Mouse (Mus musculus) frontal cortex, postnatal 10 days (tissue): ENCODE results near the gene Emilin1.

Source experiments
- DNase-seq, 2 experiments: peaks; one replicate each; pipeline ENCODE4 v3.0.0; 2022; ENCODE audit warnings: low spot score in 2 of 2, mixed read lengths in 1 of 2

Emilin1 gene

DNA sequence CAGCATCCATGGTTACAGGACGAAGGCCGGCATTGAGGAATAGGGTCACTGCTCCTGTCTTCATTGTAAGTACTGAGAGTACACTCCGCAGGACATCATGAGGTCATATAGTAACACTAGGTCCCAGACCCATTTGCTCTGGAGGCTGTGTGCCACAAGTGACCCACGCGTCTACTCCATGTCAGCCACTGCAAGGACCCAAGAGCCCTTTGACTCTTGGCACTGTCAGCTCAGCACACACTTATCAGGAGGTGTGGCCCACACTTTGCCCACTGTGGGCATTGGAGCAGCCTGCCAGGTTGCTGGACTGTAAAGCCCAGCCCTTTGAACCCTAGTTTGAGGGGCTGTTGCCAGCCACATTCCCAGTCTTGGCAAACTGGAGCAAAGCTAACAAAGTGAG is 12.0 kb downstream of the Emilin1 start:
- no peak for DNase-seq

DNA sequence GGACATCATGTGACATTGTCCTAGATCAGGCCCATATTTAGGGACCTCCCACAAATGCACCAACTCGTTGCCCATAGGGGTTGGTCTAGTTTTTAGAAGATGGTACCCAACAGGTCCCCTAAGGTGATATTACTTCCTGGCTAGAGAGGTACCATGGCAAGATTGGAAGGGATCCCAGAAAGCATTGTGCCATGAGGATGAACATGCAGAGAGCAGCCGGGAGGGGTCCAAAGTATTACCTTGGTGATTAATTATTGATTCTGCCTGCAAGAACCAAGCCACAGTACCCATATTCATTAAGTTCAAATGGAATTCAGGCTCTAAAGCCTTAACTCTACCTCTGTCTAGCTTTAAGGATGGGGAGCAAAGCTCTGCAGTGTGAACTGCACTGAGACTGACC is 12.9 kb downstream of the Emilin1 start:
- DNase-seq = no peak

DNA sequence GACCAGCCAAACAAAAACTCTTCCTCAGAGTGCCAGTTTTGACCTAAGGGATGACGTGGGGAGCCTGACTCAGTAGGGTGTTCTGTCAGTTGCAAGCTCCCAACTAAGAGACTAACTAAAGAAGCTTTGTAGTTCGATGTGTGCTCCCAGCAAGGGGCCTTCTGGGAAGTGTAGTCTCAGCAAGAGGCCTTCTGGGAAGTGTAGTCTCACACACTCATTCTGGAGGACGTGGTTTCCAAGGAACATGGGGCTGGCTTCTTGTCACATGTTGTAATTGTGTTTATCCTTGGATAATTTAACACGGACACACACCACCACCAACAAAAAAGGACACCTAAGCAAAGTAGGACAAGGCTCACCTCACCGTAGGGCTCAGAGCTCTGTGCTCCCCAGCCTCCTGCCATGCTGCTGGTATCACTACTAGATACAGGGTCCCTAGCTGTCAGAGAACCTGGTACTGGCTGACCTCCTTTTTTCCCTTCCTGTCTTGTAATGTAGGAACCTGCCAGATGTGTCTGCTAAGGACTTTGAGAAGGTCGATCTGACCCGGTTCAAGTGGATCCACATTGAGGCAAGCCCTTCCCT is 14.8 kb downstream of the Emilin1 start:
- DNase-seq = peak in 1 of 2 experiments; percentile 31

DNA sequence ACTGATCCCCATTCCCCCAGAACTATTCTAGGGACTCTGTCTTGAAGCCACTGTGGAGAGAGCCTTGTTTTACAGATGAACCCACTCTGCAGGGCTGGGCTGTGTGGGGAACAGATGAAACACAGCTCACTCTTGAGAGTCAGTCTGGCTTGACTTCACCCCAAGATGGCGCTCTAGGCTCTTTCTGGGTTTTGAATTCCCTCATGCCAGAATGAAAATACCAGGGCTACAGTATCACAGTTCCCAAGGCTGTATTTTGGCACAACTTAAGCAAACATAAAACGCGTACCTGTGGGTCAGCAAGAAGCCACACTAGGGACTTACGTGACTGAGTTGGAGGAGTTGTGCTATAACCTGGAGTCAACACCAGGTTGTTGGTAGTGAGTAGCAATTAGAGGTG is 16.9 kb downstream of the Emilin1 start:
- peak in 1 of 2 experiments; percentile 75 for DNase-seq

DNA sequence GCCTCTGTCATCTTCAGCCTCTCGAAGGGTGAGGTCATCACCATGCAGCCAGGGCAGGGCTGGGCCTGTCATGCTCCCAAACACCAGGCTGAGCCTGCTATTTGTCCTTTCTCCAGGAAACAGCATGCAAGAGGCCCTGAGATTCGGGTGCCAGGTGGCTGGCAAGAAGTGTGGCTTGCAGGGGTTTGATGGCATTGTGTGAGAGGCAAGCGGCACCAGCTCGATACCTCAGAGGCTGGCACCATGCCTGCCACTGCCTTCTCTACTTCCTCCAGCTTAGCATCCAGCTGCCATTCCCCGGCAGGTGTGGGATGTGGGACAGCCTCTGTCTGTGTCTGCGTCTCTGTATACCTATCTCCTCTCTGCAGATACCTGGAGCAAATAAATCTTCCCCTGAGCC is 17.6 kb downstream of the Emilin1 start:
- DNase-seq = no peak

DNA sequence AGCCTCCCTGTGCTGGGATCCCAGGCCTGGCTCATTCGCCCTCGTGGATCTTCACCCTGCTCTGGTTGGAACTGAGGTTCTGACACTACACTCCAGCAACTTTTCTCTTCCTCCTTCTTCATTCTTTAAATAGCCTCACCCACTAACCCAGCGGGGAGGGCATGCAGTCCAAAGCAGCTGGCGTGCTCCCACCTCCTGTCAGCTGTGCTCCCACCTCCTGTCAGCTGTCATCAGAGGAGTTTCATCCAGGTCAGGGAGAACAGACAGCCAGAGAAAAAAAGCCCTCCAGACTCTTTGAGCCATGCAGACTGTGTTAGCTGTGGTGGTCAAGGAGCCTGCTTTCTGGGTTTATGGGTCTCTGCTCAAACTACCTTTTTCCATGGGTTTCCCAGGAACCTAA is 18.2 kb downstream of the Emilin1 start:
- DNase-seq = no peak

DNA sequence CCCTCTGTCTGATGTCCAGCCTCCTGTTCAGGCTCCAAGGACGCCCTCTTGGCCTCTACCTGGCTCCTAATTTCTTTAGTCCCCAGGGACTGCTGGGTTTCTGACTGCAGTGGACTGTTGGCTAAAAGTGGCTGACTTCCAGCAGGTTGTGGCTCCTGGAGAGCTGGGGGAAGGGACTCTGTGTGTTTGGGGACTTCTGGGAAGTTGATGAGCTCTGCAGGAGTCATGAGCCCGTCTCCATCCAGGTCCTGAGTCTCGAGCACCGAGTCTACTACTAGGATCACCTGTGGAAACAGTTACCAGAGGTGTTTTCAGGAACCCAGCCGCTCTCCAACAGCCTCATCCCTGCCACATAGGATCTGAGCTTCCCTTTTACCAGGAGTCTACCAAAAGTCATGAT is 20.5 kb downstream of the Emilin1 start:
- no peak for DNase-seq

DNA sequence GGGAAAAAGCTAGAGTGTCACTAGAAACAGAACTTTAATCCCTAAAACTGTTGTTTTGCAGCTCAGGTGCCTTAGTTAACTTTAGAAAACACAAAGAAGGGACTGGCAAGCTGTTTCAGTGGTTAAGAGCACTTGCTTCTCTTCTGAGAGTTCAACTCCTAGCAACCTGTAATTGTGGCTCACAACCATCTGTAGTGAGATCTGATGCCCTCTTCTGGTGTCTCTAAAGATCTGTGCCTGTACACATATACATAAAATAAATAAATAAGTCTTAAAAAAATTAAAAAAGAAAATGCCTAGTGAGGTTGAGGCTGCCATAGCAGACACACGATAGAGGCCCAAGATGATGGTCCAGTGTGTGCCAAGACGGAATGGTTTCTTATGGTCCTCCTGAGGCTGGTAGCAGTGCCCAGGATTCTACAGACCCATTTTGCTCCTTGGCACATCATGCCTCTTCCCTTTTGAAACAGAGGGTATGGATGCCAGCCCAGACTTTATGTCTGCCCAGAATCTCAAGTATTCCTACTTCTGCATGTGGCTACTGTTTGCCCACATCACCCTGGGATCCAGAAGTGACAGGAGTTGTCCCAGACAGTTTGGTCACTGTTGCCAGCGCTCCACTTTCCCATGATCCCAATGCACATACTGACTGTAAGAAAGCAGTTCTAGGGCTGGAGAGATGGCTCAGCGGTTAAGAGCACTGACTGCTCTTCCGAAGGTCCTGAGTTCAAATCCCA is 21.7 kb downstream of the Emilin1 start:
- DNase-seq = peak in 1 of 2 experiments; percentile 9

DNA sequence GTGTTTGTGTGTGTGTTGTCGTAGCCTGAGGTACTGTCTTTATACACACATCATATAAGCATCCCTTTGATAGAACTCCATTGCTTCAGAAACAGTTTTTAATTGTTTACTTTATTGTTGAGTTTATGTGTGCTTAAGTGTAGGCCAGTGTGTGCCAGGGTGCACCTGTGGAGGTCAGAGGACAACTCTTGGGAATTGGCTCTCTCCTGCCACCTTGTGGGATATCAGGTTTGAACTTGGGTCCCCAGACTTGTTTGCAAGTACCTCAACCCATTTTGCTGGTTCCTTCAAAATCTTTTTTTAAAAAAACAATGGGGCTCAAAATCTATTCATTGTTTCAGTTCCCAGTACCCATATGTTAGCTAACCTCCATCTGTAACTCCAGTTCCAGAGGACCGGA is 29.8 kb downstream of the Emilin1 start:
- DNase-seq = no peak

DNA sequence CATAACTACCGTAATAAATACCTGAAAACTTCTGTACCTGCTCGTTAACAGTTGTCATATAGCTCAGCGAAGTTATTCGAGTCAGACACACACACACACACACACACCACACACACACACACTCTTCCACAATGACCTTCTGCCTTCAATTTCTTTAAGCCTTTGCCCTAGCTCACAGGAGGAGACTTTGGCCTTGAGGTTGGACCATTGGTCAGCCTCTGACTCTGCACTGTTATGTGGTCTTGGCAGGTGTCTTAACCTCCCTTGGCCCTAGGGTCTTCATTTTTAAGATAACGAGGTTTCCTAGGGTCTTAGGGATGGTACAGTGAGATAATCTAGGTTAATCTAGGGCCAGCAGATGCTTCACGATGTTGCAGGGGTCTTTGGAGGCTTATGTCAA is 31.1 kb downstream of the Emilin1 start:
- no peak for DNase-seq

DNA sequence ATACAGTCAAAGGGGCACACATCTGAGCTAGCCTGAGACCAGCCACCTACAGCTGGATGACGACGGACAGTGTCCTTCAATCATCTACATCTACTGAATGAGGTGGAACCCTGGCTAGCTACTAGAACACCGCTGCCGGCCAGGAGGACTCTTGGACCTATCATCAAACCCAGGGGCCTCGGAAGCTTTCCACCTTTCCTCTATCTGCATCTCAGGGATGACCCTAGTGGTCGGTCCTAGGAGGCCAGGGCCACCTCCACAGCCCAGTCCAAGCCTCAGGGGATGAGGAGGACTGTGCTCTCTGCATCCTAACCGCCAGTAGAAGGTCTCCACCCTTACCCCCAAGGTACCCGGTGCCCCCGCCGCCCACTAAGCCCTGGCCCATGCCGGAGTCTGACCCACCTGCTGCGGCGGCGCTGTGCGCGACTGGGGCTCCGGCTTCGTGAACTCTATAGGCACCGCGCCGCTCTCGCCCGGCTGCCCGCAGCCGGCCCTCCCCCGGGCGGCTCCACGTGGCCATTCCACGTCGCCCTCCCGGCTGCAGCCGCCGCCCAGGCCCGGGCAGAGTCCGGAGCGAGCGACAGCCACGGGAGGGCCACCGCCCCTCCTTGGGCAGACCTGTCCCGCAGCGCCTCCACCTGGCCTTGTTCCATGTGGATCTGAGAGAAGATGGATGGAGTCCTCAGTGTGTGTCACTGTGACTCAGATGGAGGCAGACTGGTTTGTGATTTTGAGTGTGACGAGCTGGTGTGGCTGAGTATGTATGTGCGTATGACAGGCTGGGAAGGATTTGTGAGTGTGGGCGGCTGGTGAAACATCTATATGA is 32.0 kb downstream of the Emilin1 start, which contains the start of gene Cgref1:
Gene Cgref1, minus strand, starts transcription at position 636 of the 826 bp plus-strand sequence.
- DNase-seq = peak; percentile 66 to 68

DNA sequence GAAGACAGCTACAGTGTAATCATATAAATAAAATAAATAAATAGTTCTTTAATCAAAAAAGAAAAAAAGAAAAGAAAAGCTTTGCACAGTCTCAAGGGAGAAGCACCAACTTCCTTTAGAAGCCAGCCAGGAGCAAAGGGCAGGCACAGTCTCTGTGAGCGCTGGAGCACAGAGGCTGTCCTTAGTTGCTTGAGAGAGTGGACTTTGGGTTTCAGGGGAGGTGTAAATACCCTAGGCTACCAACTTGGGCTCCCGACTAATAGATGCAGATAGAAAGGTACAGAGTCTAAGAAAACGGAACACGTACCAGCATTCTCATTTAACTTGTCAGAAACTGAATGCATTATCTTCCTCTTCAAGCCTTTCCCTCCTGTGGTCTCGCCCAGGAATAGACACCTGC is 35.4 kb downstream of the Emilin1 start:
- DNase-seq = no peak

DNA sequence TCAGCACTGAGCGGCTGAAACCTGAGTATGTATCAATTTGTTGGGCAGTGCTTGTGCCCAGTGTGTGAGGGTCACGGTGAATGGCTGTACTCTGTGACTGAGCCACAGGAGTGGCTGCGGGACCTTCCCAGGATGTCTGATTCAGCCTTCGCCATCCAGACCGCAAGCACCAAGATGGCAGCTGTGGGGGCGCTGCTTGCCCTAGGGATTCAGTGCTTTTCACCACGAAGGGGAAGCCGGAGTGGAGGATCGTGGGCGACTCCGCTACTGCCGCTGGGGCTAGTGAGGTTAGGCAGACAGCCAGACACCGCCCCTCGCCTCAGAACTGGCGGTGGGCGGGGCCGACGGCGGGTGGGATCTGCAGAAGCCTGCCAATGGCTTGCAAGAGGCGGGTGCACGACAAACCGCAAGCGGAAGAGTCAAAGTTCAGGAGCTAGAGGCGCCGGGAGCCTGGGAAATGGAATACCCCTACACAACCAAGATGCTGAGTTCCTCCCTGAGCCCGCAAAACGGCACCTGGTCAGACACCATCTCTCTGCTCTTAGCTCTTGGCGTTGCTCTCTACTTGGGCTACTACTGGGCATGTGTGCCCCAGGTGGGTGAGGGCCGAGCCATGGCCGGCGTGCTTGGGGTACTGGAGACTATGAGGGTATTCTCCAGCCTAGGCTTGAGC is 36.6 kb downstream of the Emilin1 start:
- DNase-seq = peak; percentile 91 to 95

DNA sequence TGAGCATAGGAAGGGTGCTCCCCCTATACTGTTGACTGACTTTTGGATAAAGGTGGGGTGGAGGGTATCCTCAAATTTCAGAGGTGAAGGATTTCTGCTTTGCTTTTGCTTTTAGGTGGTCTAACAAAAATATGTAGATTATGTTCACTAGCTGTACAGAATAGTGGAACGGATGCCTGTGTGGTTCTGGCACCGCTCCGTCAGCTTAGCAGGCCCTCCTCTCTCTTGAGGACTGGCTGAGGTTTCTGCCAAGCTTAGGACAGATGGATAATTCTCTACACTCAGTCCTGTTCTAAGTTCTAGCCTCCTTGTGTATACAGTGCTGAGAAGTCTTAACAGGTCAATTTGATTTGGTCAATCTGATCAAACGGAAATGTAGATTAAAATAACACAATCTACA is 37.2 kb downstream of the Emilin1 start:
- no peak for DNase-seq

DNA sequence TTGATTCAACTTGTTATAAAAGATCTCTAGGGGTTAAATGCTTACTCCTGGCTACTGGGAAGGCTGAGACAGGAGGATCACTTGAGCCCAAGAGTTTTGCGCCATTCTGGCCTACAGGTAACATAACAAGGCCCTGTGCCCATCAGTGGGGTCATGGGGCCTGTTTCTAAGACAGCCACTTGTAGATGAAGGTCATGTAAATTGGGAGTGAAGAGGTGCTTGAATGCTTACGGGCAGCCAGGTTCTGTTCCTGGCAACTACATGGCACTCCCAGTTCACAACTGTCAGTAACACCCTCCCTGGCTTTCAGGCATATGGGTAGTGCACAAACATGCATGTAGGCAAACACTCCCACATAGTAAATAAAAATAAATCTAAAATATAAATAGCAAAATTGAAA is 37.7 kb downstream of the Emilin1 start:
- peak in 1 of 2 experiments; percentile 13 for DNase-seq

DNA sequence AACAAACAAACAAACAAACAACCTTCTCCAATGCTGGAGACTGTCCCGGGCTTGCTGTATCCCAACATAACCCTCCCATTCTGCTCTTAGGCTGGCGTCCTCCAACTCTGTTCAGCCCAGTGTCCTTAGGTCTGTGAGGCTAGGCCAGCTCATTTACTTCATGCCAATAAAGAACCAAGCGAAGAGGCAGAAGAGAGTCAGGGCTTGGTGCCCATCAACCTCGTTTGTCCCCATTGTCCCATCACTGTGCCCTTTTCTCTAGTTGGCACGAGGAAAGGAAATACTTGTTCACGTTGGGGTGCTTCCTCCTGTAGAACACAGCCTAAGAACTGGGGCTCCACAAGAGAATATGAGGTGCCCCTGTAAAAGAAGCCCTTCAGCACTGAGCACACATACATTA is 38.5 kb downstream of the Emilin1 start:
- DNase-seq = peak in 1 of 2 experiments; percentile 19

DNA sequence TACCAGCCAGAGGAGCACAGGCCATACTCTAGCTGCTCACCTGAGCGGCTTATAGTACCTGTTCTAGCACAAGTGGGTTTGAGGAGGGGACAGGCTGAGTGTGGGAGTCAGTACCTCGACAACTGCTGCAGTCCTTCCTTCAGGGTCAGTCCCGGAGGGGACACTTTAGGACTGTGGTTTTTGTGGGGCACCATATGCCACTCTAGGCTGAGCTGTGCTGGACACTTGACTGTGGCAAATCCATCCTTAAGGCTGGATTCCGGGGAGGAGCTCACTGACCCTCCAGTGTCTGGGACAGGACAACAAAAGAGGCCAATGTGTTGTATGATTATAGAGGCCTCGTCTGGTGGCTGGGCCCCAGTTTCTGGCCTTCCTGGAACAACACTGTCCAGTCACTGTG is 39.3 kb downstream of the Emilin1 start:
- no peak for DNase-seq

DNA sequence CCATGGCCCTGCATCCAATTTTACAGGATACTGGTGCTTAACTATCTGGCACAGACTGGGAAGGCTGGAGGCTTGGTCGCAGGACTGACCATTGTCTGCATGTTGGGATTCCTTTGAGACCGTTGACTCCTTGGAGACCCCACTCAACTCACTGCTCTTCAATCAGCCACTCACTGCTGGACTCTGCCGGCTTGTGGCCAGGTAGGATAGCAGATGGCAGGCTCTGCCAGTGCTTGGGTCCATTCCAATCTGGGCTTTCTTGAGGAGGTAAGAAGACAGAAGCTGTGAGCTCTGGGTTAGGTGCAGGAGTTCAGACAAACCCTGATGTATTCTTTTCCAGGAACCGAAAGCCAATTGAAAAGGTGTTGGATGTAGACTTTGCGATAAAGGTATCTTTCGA is 40.9 kb downstream of the Emilin1 start:
- DNase-seq = no peak

DNA sequence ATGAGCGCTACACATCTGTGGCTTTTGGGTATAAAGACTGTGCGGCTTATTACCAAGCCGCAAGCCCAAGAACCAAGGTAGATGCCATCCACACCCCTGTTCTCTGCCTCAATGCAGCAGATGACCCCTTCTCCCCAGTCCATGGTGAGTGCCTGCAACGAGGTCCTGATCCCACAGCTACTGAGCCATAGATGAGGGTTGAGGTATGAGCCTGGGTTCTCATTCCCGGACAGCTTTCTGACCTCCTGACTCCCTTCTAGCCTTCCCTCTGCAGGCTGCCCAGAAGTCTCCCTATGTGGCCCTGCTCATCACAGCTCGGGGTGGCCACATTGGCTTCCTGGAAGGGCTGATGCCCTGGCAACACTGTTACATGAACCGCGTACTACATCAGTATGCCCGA is 41.4 kb downstream of the Emilin1 start:
- no peak for DNase-seq

DNA sequence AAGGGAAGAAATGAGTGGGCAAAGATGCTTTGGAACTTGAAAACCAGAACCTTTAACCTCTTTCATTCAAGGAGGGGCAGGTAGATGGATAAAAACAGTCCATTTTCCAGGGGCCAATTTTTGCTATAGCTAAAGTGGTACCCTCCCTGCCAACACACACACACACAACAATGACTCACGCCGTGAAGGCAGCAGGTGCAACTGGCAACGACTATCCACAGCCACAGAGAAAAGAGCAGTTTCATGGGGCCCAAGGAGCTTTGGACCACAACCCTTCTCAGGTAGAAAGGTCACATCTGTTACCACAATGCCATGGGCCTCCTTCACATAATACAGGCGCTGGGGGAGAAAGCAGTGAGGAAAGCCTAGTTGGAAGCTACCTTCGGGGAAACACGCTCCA is 42.5 kb downstream of the Emilin1 start:
- DNase-seq = no peak

DNA sequence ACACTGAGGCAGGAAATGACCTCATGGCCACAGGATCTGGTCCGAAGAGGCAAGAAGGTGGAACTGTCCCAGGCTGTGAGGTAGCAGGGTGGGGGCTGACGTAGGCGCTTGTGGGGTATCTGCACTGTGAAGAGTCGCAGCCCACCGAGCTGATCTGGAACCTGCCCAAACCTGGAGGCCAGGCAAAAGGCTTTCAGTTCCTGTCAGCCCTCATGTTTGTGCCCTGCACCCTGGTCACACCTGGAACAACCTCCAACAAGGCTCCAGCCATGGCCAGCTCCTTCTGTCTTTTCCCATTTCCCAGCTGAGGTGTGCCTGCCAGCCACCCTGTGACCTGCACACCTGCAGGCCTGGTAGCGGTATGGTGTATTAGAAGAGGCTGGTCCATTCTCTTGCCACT is 44.7 kb downstream of the Emilin1 start:
- no peak for DNase-seq

DNA sequence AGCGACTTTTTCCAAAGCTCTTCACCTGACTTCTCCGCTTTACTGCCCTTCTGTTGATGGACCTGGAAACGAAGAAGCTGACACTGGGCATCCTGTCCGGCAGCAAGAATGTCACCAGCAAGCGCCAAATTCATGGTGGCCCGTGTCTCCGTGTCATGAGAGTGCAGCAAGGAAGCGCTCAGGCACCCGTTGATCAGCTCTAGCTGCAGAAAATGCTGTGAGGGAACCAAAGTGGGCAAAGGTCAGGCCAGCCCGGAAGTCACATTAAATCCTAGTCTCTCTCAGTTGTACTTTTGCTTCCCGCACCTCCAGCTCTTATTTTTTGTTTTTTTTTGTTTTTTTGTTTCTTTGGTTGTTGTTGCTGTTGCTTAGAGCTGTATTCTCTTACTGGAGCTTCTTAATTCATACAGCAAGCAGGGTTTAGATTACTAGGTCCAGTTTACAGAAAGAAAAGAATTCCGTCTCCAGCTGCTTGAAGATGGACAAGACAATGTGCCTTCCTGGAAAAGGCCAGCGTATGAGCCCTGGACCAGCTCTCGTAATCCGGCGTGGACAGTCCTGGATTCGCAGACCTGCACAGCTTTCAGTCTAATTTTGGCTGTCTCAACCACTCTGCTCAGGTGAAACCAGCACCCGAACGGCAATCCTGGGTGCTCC is 46.1 kb downstream of the Emilin1 start:
- no peak for DNase-seq
